Mouse (Mus musculus) urinary bladder, postnatal 0 days (tissue): ENCODE results near the gene Zfp319. TPM values are rescaled to one million over a fixed set of nuclear protein-coding genes. Genes with fewer than 3 reads are reported as not detected.

Experiments
- polyA plus RNA-seq: library from polyadenylated mRNA; unstranded; fragments of >200 nt; fragmentation: Nextera tagmentation; extraction: Ambion mirVana; gene quantifications from 2 replicates; pipeline ENCODE4 v1.2.1, GENCODE M21; 2015

Zfp319 gene
- 3.6 and 3.7 TPM in 2 replicates for polyA plus RNA-seq

DNA sequence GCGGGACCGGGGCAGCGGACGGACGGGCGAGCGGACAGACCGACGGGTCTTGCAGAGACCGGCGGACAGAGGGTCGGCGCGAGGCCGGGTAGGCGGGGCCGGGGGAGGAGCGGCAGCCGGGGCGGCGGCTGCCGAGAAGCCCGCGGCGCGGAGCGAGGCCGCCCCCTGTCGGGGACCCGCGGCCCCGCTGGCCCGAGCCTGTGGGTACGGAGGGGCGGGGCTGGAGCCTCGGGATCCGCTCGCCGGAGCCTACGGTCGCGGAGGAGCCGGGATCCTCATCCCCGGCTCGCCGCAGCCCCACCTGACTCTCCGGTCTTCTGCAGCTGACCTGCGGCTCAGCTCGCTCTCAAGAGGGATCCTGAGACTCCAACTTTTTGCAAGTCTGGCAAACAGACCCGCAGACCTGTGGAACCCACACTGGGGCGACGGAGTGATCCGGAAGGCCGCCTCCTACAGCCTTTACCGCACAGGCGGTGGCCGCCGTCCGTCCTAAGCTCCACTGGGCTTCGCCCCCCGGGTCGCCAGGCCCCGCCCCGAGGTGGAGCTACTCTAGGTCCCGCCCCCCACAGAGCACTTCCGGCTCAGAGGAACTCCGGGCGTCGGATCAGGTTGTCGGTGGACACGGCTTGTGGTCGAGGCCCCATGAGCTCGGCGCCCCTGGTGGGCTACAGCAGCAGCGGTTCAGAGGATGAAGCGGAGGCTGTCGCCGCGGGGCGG lies at the start of gene Zfp319, which contains the start of gene Usb1:
Gene Zfp319 (minus strand): TSS at position 231 of the 717 bp plus-strand sequence.
Gene Usb1 (plus strand): TSS at position 565 of the 717 bp plus-strand sequence.

DNA sequence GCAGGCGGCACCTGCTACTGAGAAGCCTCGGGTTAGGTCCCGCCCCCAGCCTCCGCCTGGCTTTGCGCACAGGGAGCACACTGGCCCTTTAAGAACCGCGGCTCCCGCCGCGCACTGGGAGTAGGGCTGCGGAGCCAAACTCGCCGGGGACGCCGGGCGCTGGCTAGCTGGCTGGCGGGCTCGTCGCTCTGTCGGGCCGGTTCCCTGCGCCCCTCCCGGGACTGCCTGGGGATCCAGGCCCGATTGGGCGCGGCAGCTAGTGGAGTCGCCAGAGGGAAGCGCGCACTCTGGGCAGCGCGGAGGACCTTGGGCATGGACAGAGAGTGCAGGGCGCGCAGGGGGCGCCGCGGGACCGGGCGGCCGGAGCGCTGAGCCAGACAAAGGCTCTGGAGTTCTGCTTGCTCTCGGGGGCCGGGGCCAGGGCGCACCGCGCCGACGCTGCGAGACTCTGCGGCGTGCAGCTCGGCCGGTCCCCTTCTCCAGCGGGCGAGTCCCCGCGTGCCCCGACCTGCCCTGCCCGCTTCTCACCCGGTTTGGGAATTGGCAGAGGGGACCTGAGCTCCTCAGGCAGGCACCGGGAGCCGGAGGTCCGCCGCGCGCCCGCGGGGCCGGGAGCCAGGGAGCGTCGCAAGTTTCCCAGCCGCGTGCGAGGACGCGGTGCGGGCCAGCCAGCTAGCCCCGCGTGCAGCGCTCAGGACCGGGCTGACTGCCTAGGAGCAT lies 20.6 kb upstream of the Zfp319 start, which contains the start of gene Mmp15:
Gene Mmp15 (plus strand): TSS at position 118 of the 720 bp plus-strand sequence.

DNA sequence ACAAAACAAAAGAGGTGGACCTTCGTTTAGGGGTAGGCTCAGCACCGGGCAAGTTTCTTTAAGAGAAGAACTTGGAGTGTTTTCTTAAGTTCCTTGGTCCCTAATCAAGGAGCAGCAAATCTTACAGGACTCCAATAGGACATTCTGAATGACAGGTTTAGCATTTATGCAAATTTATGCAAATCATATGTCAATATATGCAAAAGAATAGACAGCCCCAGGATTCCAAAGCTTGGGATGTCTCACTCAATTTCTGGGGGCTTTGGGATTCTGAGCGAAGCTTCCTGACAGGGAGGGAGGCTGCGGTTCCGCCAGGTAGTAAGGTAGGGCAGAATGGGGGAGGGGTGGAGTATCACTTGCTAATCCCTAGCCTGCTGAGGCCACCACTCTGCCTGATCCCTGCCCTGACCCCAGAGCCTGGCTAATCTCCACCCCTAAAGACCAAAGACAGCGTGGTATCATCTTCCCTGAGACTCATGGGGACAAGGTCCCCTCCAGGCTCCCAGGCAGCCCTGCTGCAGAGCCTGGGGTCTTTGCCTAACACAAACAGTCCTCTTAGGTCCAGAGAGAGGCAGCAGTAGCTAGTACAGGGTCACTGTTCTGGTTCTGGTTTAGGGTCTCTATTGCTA lies 21.3 kb downstream of the Zfp319 start, which contains the start of gene Tepp:
Gene Tepp (plus strand): TSS at position 225 of the 629 bp plus-strand sequence.

DNA sequence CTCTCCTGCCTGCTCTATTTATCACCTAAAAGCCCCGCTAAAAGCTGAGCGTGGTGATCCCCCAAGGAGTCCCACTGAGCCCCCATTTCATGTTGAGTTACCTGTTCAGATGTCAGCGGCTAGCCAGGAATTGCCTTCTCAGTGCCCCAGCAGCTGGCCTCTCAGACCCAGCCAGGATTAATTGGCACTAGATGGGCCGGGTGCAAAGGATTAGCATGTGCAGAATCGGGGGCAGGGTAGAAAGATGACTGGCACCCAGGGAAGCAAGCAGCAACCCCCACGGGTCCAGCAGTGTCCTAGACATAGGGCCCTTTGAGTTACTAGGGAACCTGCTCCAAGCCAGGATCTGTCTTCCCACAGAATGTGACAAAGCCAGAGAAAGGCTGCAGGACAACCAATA lies 25.3 kb downstream of the Zfp319 start, which contains the start of gene Cngb1:
Gene Cngb1 (minus strand): TSS at position 155 of the 400 bp plus-strand sequence.

Other genes with a start within 250 kb of the Zfp319 start
- 31.9 and 32.3 TPM in 2 replicates for gene Kifc3, start 129.1 kb downstream of the Zfp319 start, polyA plus RNA-seq
- 1.2 and 1.6 TPM in 2 replicates for gene Cngb1, start 25.4 kb downstream of the Zfp319 start, polyA plus RNA-seq
- 0.34 TPM in 1 of 2 replicates, not detected in the other for gene Tepp, start 21.4 kb downstream of the Zfp319 start, polyA plus RNA-seq
- 36.5 and 37.2 TPM in 2 replicates for gene Usb1, start 334 bp upstream of the Zfp319 start, polyA plus RNA-seq
- gene Mmp15, start 20.3 kb upstream of the Zfp319 start, polyA plus RNA-seq, result 7.3 and 7.8 TPM in 2 replicates
- 64.7 and 65.2 TPM in 2 replicates for gene Cfap20, start 102.9 kb upstream of the Zfp319 start, polyA plus RNA-seq
- 5.8 and 7.1 TPM in 2 replicates for gene Csnk2a2, start 158.1 kb upstream of the Zfp319 start, polyA plus RNA-seq
- gene Ccdc113, start 202.1 kb upstream of the Zfp319 start, polyA plus RNA-seq, result 0.39 and 0.45 TPM in 2 replicates
- not detected in 2 replicates for gene Prss54, start 244.4 kb upstream of the Zfp319 start, polyA plus RNA-seq